Mouse (Mus musculus): ENCODE data around the gene Zdbf2. TPM values are rescaled to one million over a fixed set of nuclear protein-coding genes. Genes with fewer than 3 reads are reported as not detected.
"Not testable (repeated sequence)": the region's sequence is repeated elsewhere in the genome, so short reads cannot be mapped to it uniquely, and the experiment has no call there.

The Zdbf2 gene
- polyA plus RNA-seq, 1 experiment from 2014 or later = 17.5 TPM

DNA sequence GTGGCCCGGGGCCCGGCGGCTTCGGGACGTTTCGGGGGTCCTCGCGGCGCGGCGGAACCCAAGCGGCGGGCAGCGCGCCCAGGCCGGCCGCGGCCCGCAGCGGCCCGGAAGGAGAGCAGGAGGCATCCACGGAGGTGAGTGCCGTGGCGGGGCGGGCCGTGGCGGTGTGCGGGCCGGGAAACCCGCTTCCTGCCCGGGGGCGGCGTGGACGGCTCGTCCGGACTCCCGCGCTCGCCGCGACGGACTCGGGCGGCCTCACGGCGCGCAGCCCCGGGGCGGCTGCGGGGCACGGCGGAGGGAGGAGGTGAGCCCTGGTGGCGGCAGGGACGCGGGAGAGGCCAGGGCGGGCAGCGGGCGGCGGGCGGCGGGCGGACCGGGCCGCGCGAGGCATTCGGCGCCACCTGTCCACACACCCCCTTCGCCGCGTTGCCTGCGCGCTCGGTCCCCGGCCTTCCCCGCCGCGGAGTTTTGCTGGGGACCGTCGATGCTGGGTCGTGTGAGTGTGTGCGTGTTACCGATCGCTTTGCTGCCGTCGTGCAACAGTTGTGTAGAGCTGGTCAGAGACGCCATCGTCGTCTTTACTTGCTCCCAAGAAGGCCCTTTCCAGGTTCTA lies 380 bp downstream of the Zdbf2 start:
- H3K27me3 ChIP-seq (ENCODE audit: control insufficient read depth, insufficient read depth, low read length) = peaks cover 69% of the 10 kb centered on the region
- peak; percentile 58 for ATAC-seq (ENCODE audit: low FRiP score)

GRCm38 (mm10) chr1:63274046-63274730 lies 1.1 kb downstream of the Zdbf2 start:
- Histone ChIP-seq H3K4me1 (ENCODE audit: control insufficient read depth, insufficient read depth, low read length) (peaks cover 6% of the 10 kb centered on the region), H3K27me3 (ENCODE audit: control insufficient read depth, insufficient read depth, low read length) (peaks cover 62% of the 10 kb centered on the region), H3K4me2 (peak overlapping the region; percentile 60), H3K9ac (ENCODE audit: low read length) (peak overlapping the region; percentile 81), H3K9me3 (ENCODE audit: control insufficient read depth, low read length) (no peaks in the 10 kb centered on the region), H3K27ac (ENCODE audit: low read depth, low read length) (no peak overlapping the region), H3K36me3 (ENCODE audit: control insufficient read depth, insufficient read depth, low read length) (no peaks in the 10 kb centered on the region), H3K4me3 (ENCODE audit: low read depth, low read length) (peak overlapping the region; percentile 62)
- 11% methylated on average over 19 of the region's 19 CpGs for WGBS
- ATAC-seq (ENCODE audit: low FRiP score) (no peak), DNase-seq (ENCODE audit: low spot score, missing footprints) (peak; percentile 96)

More for the DNA sequence above, 380 bp downstream of the Zdbf2 start:
- peak overlapping the region; percentile 81 for H3K9ac ChIP-seq (ENCODE audit: low read length)
- DNase-seq (ENCODE audit: low spot score, missing footprints) = peak; percentile 96
- H3K27ac ChIP-seq (ENCODE audit: low read depth, low read length) = peak overlapping the region; percentile 57
- H3K4me2 ChIP-seq = peak overlapping the region; percentile 60
- H3K36me3 ChIP-seq (ENCODE audit: control insufficient read depth, insufficient read depth, low read length) = no peaks in the 10 kb centered on the region
- no peaks in the 10 kb centered on the region for H3K9me3 ChIP-seq (ENCODE audit: control insufficient read depth, low read length)
- peak overlapping the region; percentile 62 for H3K4me3 ChIP-seq (ENCODE audit: low read depth, low read length)
- peaks cover 6% of the 10 kb centered on the region for H3K4me1 ChIP-seq (ENCODE audit: control insufficient read depth, insufficient read depth, low read length)
- under 1% methylated on average over 63 of the region's 89 CpGs for WGBS

- Histone ChIP-seq H3K9me3 (ENCODE audit: control insufficient read depth, low read length) (no peaks in the 10 kb centered on the region), H3K9ac (ENCODE audit: low read length) (no peak overlapping the region), H3K27me3 (ENCODE audit: control insufficient read depth, insufficient read depth, low read length) (peaks cover 32% of the 10 kb centered on the region), H3K36me3 (ENCODE audit: control insufficient read depth, insufficient read depth, low read length) (no peaks in the 10 kb centered on the region), H3K4me3 (ENCODE audit: low read depth, low read length) (no peak overlapping the region), H3K4me1 (ENCODE audit: control insufficient read depth, insufficient read depth, low read length) (peaks cover 6% of the 10 kb centered on the region), H3K27ac (ENCODE audit: low read depth, low read length) (no peak overlapping the region), H3K4me2 (no peak overlapping the region)
- DNase-seq (ENCODE audit: low spot score, missing footprints) (no peak), ATAC-seq (ENCODE audit: low FRiP score) (no peak)
- WGBS = 31% methylated on average over 5 of the region's 5 CpGs
Observed at GRCm38 (mm10) chr1:63278106-63278505, 5.0 kb downstream of the Zdbf2 start.

- Histone ChIP-seq H3K27ac (ENCODE audit: low read depth, low read length) (no peak overlapping the region), H3K27me3 (ENCODE audit: control insufficient read depth, insufficient read depth, low read length) (no peaks in the 10 kb centered on the region), H3K4me3 (ENCODE audit: low read depth, low read length) (no peak overlapping the region), H3K36me3 (ENCODE audit: control insufficient read depth, insufficient read depth, low read length) (no peaks in the 10 kb centered on the region), H3K4me2 (no peak overlapping the region), H3K4me1 (ENCODE audit: control insufficient read depth, insufficient read depth, low read length) (peaks cover 3% of the 10 kb centered on the region; the same call in 1 of the 2 replicates), H3K9me3 (ENCODE audit: control insufficient read depth, low read length) (no peaks in the 10 kb centered on the region), H3K9ac (ENCODE audit: low read length) (no peak overlapping the region)
- DNase-seq (ENCODE audit: low spot score, missing footprints) = no peak
- 10% methylated on average over 7 of the region's 7 CpGs for WGBS
- ATAC-seq (ENCODE audit: low FRiP score) = peak; percentile 64; the same call in 1 of the 2 replicates
Observed at GRCm38 (mm10) chr1:63293965-63294364, 20.9 kb downstream of the Zdbf2 start.

DNA sequence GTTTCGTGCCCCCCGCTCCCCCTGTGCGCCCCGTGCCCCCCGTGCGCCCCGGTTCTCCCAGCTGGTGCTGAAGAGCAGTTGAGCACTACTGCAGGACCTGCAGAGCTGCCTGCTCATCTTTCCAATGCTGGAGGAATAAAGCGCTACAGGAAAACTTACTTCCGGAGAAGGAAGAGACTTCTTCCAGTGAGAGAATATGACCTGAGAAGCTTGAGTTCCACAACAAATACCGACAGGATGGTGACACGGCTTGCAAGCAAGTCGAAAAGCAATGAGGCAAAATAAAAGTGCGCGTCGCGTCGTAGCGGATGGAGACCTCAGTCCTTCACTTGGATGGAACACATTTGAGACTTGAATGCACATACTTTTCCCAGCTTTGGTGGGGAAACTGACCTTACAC lies 36.6 kb downstream of the Zdbf2 start:
- Histone ChIP-seq H3K4me2 (peak overlapping the region; percentile 55), H3K4me3 (ENCODE audit: low read depth, low read length) (peak overlapping the region; percentile 29), H3K36me3 (ENCODE audit: control insufficient read depth, insufficient read depth, low read length) (peaks cover 2% of the 10 kb centered on the region; the same call in 1 of the 2 replicates), H3K27ac (ENCODE audit: low read depth, low read length) (no peak overlapping the region), H3K4me1 (ENCODE audit: control insufficient read depth, insufficient read depth, low read length) (0 out of 2 replicates have a peak, but pooled peaks cover 2% of the 10 kb centered on the region), H3K9ac (ENCODE audit: low read length) (no peak overlapping the region), H3K27me3 (ENCODE audit: control insufficient read depth, insufficient read depth, low read length) (peaks cover 7% of the 10 kb centered on the region), H3K9me3 (ENCODE audit: control insufficient read depth, low read length) (no peaks in the 10 kb centered on the region)
- peak; percentile 84 for DNase-seq (ENCODE audit: low spot score, missing footprints)
- ATAC-seq (ENCODE audit: low FRiP score) = no peak
- 32% methylated on average over 18 of the region's 18 CpGs for WGBS

GRCm38 (mm10) chr1:63323565-63324132 lies 50.6 kb downstream of the Zdbf2 start:
- H3K9me3 ChIP-seq (ENCODE audit: control insufficient read depth, low read length); H3K27me3 ChIP-seq (ENCODE audit: control insufficient read depth, insufficient read depth, low read length); H3K4me2 ChIP-seq; H3K9ac ChIP-seq (ENCODE audit: low read length); H3K4me3 ChIP-seq (ENCODE audit: low read depth, low read length); DNase-seq (ENCODE audit: low spot score, missing footprints); H3K27ac ChIP-seq (ENCODE audit: low read depth, low read length); ATAC-seq (ENCODE audit: low FRiP score); H3K36me3 ChIP-seq (ENCODE audit: control insufficient read depth, insufficient read depth, low read length); H3K4me1 ChIP-seq (ENCODE audit: control insufficient read depth, insufficient read depth, low read length): not testable (repeated sequence)
- WGBS = 65% methylated on average over 12 of the region's 12 CpGs

Small RNAs within 50 kb of the gene (microRNA-seq; reads per million reads assigned to microRNA genes)
- 1.3 reads per million for gene Gm24513

Other genes with a start within 250 kb of the Zdbf2 start
- 7.8 and 8.8 TPM in 2 replicates for gene Ino80d, start 158.6 kb upstream of the Zdbf2 start, polyA plus RNA-seq (2014; fragmentation: Nextera tagmentation; extraction: Ambion mirVana)
- gene Eef1b2, start 96.4 kb upstream of the Zdbf2 start, polyA plus RNA-seq (2014; fragmentation: Nextera tagmentation; extraction: Ambion mirVana) = 465 and 509 TPM in 2 replicates
- gene Ndufs1, start 96.4 kb upstream of the Zdbf2 start, polyA plus RNA-seq (2014; fragmentation: Nextera tagmentation; extraction: Ambion mirVana) = 138 and 152 TPM in 2 replicates
- 0.08 and 0.22 TPM in 2 replicates for gene Gpr1, start 58.7 kb upstream of the Zdbf2 start, polyA plus RNA-seq (2014; fragmentation: Nextera tagmentation; extraction: Ambion mirVana)
- 8.0 and 9.1 TPM in 2 replicates for gene Adam23, start 172.6 kb downstream of the Zdbf2 start, polyA plus RNA-seq (2014; fragmentation: Nextera tagmentation; extraction: Ambion mirVana)

All from midbrain, embryonic 11.5 days (tissue).